Mouse (Mus musculus) midbrain, embryonic 14.5 days (tissue): Measurements from ENCODE around the gene Camk1. TPM values are rescaled to one million over a fixed set of nuclear protein-coding genes. Genes with fewer than 3 reads are reported as not detected.

Source experiments
- ATAC-seq: fragments of 200-750 bp; cut with Nextera tagmentation; 2 replicates; pipeline ENCODE4 v1.8.0; 2017; ENCODE audit warnings: moderate number of reproducible peaks, moderate library complexity; ENCODE audit not compliant: low FRiP score, low TSS enrichment
- DNase-seq: peaks from one replicate; pipeline ENCODE4 v3.0.0-alpha.2; 2015
- H3K27ac ChIP-seq: fragments of 300-500 bp; sonication (generic); replicated peaks from 2 replicates; pipeline ENCODE4 v1.5.1; 2014; ENCODE audit warnings: mild to moderate bottlenecking, low read depth, low read length, moderate library complexity
- H3K27me3 ChIP-seq: fragments of 300-500 bp; sonication (generic); 2 replicates; pipeline ENCODE4 v1.6.1; 2014; ENCODE audit warnings: low read length, control low read depth, mixed read lengths; ENCODE audit not compliant: control insufficient read depth, insufficient read depth
- H3K36me3 ChIP-seq: fragments of 300-500 bp; sonication (generic); 2 replicates; pipeline ENCODE4 v1.6.1; 2014; ENCODE audit warnings: low read length, control low read depth; ENCODE audit not compliant: control insufficient read depth, insufficient read depth
- H3K4me1 ChIP-seq: fragments of 300-500 bp; sonication (generic); 2 replicates; pipeline ENCODE4 v1.6.1; 2014; ENCODE audit warnings: mild to moderate bottlenecking, antibody characterized with exemption, low read length, control low read depth; ENCODE audit not compliant: control insufficient read depth, insufficient read depth
- H3K4me2 ChIP-seq: fragments of 300-500 bp; sonication (generic); 2 replicates; pipeline ENCODE4 v1.6.1; 2014; ENCODE audit warnings: mild to moderate bottlenecking, low read length, moderate library complexity
- H3K4me3 ChIP-seq: fragments of 300-500 bp; sonication (generic); replicated peaks from 2 replicates; pipeline ENCODE4 v1.5.1; 2014; ENCODE audit warnings: low read depth, low read length
- H3K9ac ChIP-seq: fragments of 300-500 bp; sonication (generic); replicated peaks from 2 replicates; pipeline ENCODE4 v1.6.1; 2014; ENCODE audit warnings: mild to moderate bottlenecking, low read length, moderate library complexity
- H3K9me3 ChIP-seq: fragments of 300-500 bp; sonication (generic); 2 replicates; pipeline ENCODE4 v1.6.1; 2016; ENCODE audit warnings: low read length, control low read depth, mixed read lengths; ENCODE audit not compliant: control insufficient read depth
- WGBS: fragments of 180-500 bp; shearing (Covaris S2); extraction: QIAGEN DNeasy Blood & Tissue Kit; methylation state at CpG from one replicate; pipeline ENCODE4 v1.1.7; 2014; 5-methylcytosine and 5-hydroxymethylcytosine counted together
- polyA plus RNA-seq: library from polyadenylated mRNA; unstranded; fragments of >200 nt; fragmentation: Nextera tagmentation; extraction: Ambion mirVana; gene quantifications from 2 replicates; pipeline ENCODE4 v1.2.1, GENCODE M21; 2014

Gene Camk1
- polyA plus RNA-seq, 1 experiment from 2014 or later = 101 TPM

- H3K36me3 ChIP-seq = peaks cover 56% of the 10 kb centered on the region
- 90% methylated on average over 11 of the region's 11 CpGs for WGBS
- no peaks in the 10 kb centered on the region for H3K9me3 ChIP-seq
- no peak overlapping the region for H3K4me2 ChIP-seq
- no peak overlapping the region for H3K4me3 ChIP-seq
- no peak for ATAC-seq
- H3K27ac ChIP-seq = no peak overlapping the region
- no peak for DNase-seq
- no peak overlapping the region for H3K9ac ChIP-seq
- no peaks in the 10 kb centered on the region for H3K27me3 ChIP-seq
- H3K4me1 ChIP-seq = peaks cover 14% of the 10 kb centered on the region
Measured at GRCm38 (mm10) chr6:113380480-113380879, 36.7 kb upstream of the Camk1 start.

- H3K4me2 ChIP-seq = peak overlapping the region; percentile 96
- no peak for ATAC-seq
- 86% methylated on average over 6 of the region's 6 CpGs for WGBS
- no peaks in the 10 kb centered on the region for H3K9me3 ChIP-seq
- H3K27ac ChIP-seq = no peak overlapping the region
- H3K27me3 ChIP-seq = no peaks in the 10 kb centered on the region
- no peak overlapping the region for H3K4me3 ChIP-seq
- peaks cover 56% of the 10 kb centered on the region for H3K36me3 ChIP-seq
- no peak overlapping the region for H3K9ac ChIP-seq
- no peak for DNase-seq
- peaks cover 14% of the 10 kb centered on the region for H3K4me1 ChIP-seq
Measured at GRCm38 (mm10) chr6:113379246-113379645, 35.5 kb upstream of the Camk1 start.

GRCm38 (mm10) chr6:113377496-113378385, 34.0 kb upstream of the Camk1 start, which contains the start of the genes Tada3 and Arpc4:
Gene Tada3, minus strand, starts transcription at chr6:113377883.
Gene Arpc4, plus strand, starts transcription at chr6:113378115.
- H3K4me3 ChIP-seq = peak within 1 kb of the TSS; percentile 95
- peaks cover 14% of the 10 kb centered on the region for H3K4me1 ChIP-seq
- peaks cover 56% of the 10 kb centered on the region for H3K36me3 ChIP-seq
- no peaks in the 10 kb centered on the region for H3K9me3 ChIP-seq
- H3K27me3 ChIP-seq = no peaks in the 10 kb centered on the region
- ATAC-seq = peak; percentile 96
- H3K4me2 ChIP-seq = peak within 1 kb of the TSS; percentile 96
- peak within 1 kb of the TSS; percentile 96 for H3K27ac ChIP-seq
- peak; percentile 96 for DNase-seq
- under 1% methylated on average over 61 of the region's 61 CpGs for WGBS
- peak within 1 kb of the TSS; percentile 73 for H3K9ac ChIP-seq

GRCm38 (mm10) chr6:113377172-113377495, 33.4 kb upstream of the Camk1 start:
- 12% methylated on average over 7 of the region's 7 CpGs for WGBS
- DNase-seq = no peak
- Histone ChIP-seq H3K9ac (peak overlapping the region; percentile 73), H3K4me2 (peak overlapping the region; percentile 96), H3K4me3 (peak overlapping the region; percentile 95), H3K36me3 (peaks cover 56% of the 10 kb centered on the region), H3K27me3 (no peaks in the 10 kb centered on the region), H3K4me1 (peaks cover 14% of the 10 kb centered on the region), H3K27ac (peak overlapping the region; percentile 96), H3K9me3 (no peaks in the 10 kb centered on the region)
- no peak for ATAC-seq

- DNase-seq = no peak
- Histone ChIP-seq H3K4me1 (peaks cover 5% of the 10 kb centered on the region), H3K27me3 (no peaks in the 10 kb centered on the region), H3K36me3 (peaks cover 71% of the 10 kb centered on the region), H3K9ac (no peak overlapping the region), H3K9me3 (no peaks in the 10 kb centered on the region), H3K4me2 (no peak overlapping the region), H3K27ac (no peak overlapping the region), H3K4me3 (no peak overlapping the region)
- ATAC-seq = no peak
- WGBS = 95% methylated on average over 4 of the region's 4 CpGs
Measured at GRCm38 (mm10) chr6:113373491-113373890, 29.7 kb upstream of the Camk1 start.

- Histone ChIP-seq H3K27ac (no peak overlapping the region), H3K9ac (no peak overlapping the region), H3K4me3 (no peak overlapping the region), H3K36me3 (peaks cover 84% of the 10 kb centered on the region), H3K27me3 (no peaks in the 10 kb centered on the region), H3K9me3 (no peaks in the 10 kb centered on the region), H3K4me1 (no peaks in the 10 kb centered on the region), H3K4me2 (no peak overlapping the region)
- 95% methylated on average over 20 of the region's 20 CpGs for WGBS
- ATAC-seq = no peak
- no peak for DNase-seq
Measured at GRCm38 (mm10) chr6:113370194-113370929, 26.6 kb upstream of the Camk1 start.

- no peak overlapping the region for H3K27ac ChIP-seq
- no peak overlapping the region for H3K9ac ChIP-seq
- H3K9me3 ChIP-seq = no peaks in the 10 kb centered on the region
- DNase-seq = no peak
- H3K36me3 ChIP-seq = peaks cover 66% of the 10 kb centered on the region
- no peaks in the 10 kb centered on the region for H3K4me1 ChIP-seq
- H3K4me3 ChIP-seq = no peak overlapping the region
- H3K4me2 ChIP-seq = no peak overlapping the region
- WGBS = 77% methylated on average over 5 of the region's 5 CpGs
- no peaks in the 10 kb centered on the region for H3K27me3 ChIP-seq
- ATAC-seq = no peak
Measured at GRCm38 (mm10) chr6:113368577-113368976, 24.8 kb upstream of the Camk1 start.

- ATAC-seq (no peak), DNase-seq (no peak)
- no peaks in the 10 kb centered on the region for H3K4me1 ChIP-seq
- H3K27me3 ChIP-seq = no peaks in the 10 kb centered on the region
- H3K27ac ChIP-seq = no peak overlapping the region
- H3K9me3 ChIP-seq = no peaks in the 10 kb centered on the region
- no peak overlapping the region for H3K9ac ChIP-seq
- no peak overlapping the region for H3K4me2 ChIP-seq
- H3K4me3 ChIP-seq = no peak overlapping the region
- whole genome bisulfite sequencing = 89% methylated on average over 7 of the region's 7 CpGs
- peaks cover 62% of the 10 kb centered on the region for H3K36me3 ChIP-seq
Measured at GRCm38 (mm10) chr6:113368124-113368523, 24.3 kb upstream of the Camk1 start.
